Mouse (Mus musculus): ENCODE measurements around the gene Mfap2.

Gene Mfap2

GRCm38 (mm10) chr4:141030541-141031206 lies 20.5 kb downstream of the Mfap2 start:
- no peaks in the 10 kb centered on the region for H3K27me3 ChIP-seq (ENCODE audit: control insufficient read depth, insufficient read depth, low read length, poor library complexity, severe bottlenecking)
- no peak for DNase-seq (ENCODE audit: low read depth, low spot score)

GRCm38 (mm10) chr4:141031733-141032132 lies 21.5 kb downstream of the Mfap2 start:
- H3K36me3 ChIP-seq (ENCODE audit: control insufficient read depth, insufficient read depth, low read length, poor library complexity, severe bottlenecking), result 0 out of 2 replicates have a peak, but pooled peaks cover 1% of the 10 kb centered on the region
- DNase-seq (ENCODE audit: low read depth, low spot score), result peak; percentile 87

More at GRCm38 (mm10) chr4:141030541-141031206, 20.5 kb downstream of the Mfap2 start:
- no peaks in the 10 kb centered on the region for H3K36me3 ChIP-seq (ENCODE audit: control insufficient read depth, insufficient read depth, low read length, poor library complexity, severe bottlenecking)

GRCm38 (mm10) chr4:141033606-141034549 lies 23.7 kb downstream of the Mfap2 start:
- 0 out of 2 replicates have a peak, but pooled peaks cover 1% of the 10 kb centered on the region for H3K36me3 ChIP-seq (ENCODE audit: control insufficient read depth, insufficient read depth, low read length, poor library complexity, severe bottlenecking)
- DNase-seq (ENCODE audit: low read depth, low spot score), result no peak
- no peaks in the 10 kb centered on the region for H3K27me3 ChIP-seq (ENCODE audit: control insufficient read depth, insufficient read depth, low read length, poor library complexity, severe bottlenecking)

More at GRCm38 (mm10) chr4:141031733-141032132, 21.5 kb downstream of the Mfap2 start:
- H3K27me3 ChIP-seq (ENCODE audit: control insufficient read depth, insufficient read depth, low read length, poor library complexity, severe bottlenecking), result no peaks in the 10 kb centered on the region

GRCm38 (mm10) chr4:141041117-141041516 lies 30.9 kb downstream of the Mfap2 start:
- DNase-seq (ENCODE audit: low read depth, low spot score), result no peak
- no peaks in the 10 kb centered on the region for H3K27me3 ChIP-seq (ENCODE audit: control insufficient read depth, insufficient read depth, low read length, poor library complexity, severe bottlenecking)

GRCm38 (mm10) chr4:141044816-141045215 lies 34.6 kb downstream of the Mfap2 start:
- no peaks in the 10 kb centered on the region for H3K27me3 ChIP-seq (ENCODE audit: control insufficient read depth, insufficient read depth, low read length, poor library complexity, severe bottlenecking)
- peak; percentile 74 for DNase-seq (ENCODE audit: low read depth, low spot score)
- no peaks in the 10 kb centered on the region; the same call in 1 of the 2 replicates for H3K36me3 ChIP-seq (ENCODE audit: control insufficient read depth, insufficient read depth, low read length, poor library complexity, severe bottlenecking)

More at GRCm38 (mm10) chr4:141041117-141041516, 30.9 kb downstream of the Mfap2 start:
- H3K36me3 ChIP-seq (ENCODE audit: control insufficient read depth, insufficient read depth, low read length, poor library complexity, severe bottlenecking), result peaks cover 1% of the 10 kb centered on the region; the same call in 1 of the 2 replicates

GRCm38 (mm10) chr4:141048810-141049475 lies 38.7 kb downstream of the Mfap2 start:
- H3K27me3 ChIP-seq (ENCODE audit: control insufficient read depth, insufficient read depth, low read length, poor library complexity, severe bottlenecking), result no peaks in the 10 kb centered on the region
- no peaks in the 10 kb centered on the region; the same call in 1 of the 2 replicates for H3K36me3 ChIP-seq (ENCODE audit: control insufficient read depth, insufficient read depth, low read length, poor library complexity, severe bottlenecking)
- DNase-seq (ENCODE audit: low read depth, low spot score), result no peak

- Histone ChIP-seq H3K27me3 (ENCODE audit: control insufficient read depth, insufficient read depth, low read length, poor library complexity, severe bottlenecking) (no peaks in the 10 kb centered on the region), H3K36me3 (ENCODE audit: control insufficient read depth, insufficient read depth, low read length, poor library complexity, severe bottlenecking) (no peaks in the 10 kb centered on the region; the same call in 1 of the 2 replicates)
- no peak for DNase-seq (ENCODE audit: low read depth, low spot score)
Measured at GRCm38 (mm10) chr4:141049476-141049835, 39.2 kb downstream of the Mfap2 start.

GRCm38 (mm10) chr4:141052442-141052841 lies 42.2 kb downstream of the Mfap2 start:
- Histone ChIP-seq H3K27me3 (ENCODE audit: control insufficient read depth, insufficient read depth, low read length, poor library complexity, severe bottlenecking) (no peaks in the 10 kb centered on the region), H3K36me3 (ENCODE audit: control insufficient read depth, insufficient read depth, low read length, poor library complexity, severe bottlenecking) (0 out of 2 replicates have a peak, but pooled peaks cover 2% of the 10 kb centered on the region)
- DNase-seq (ENCODE audit: low read depth, low spot score), result no peak

GRCm38 (mm10) chr4:141053138-141053537 lies 42.9 kb downstream of the Mfap2 start:
- DNase-seq (ENCODE audit: low read depth, low spot score), result no peak
- 0 out of 2 replicates have a peak, but pooled peaks cover 2% of the 10 kb centered on the region for H3K36me3 ChIP-seq (ENCODE audit: control insufficient read depth, insufficient read depth, low read length, poor library complexity, severe bottlenecking)
- H3K27me3 ChIP-seq (ENCODE audit: control insufficient read depth, insufficient read depth, low read length, poor library complexity, severe bottlenecking), result no peaks in the 10 kb centered on the region

- DNase-seq (ENCODE audit: low read depth, low spot score), result no peak
- Histone ChIP-seq H3K27me3 (ENCODE audit: control insufficient read depth, insufficient read depth, low read length, poor library complexity, severe bottlenecking) (no peaks in the 10 kb centered on the region), H3K36me3 (ENCODE audit: control insufficient read depth, insufficient read depth, low read length, poor library complexity, severe bottlenecking) (0 out of 2 replicates have a peak, but pooled peaks cover 2% of the 10 kb centered on the region)
Measured at GRCm38 (mm10) chr4:141053568-141054161, 43.4 kb downstream of the Mfap2 start.

GRCm38 (mm10) chr4:141056970-141057369 lies 46.8 kb downstream of the Mfap2 start:
- Histone ChIP-seq H3K27me3 (ENCODE audit: control insufficient read depth, insufficient read depth, low read length, poor library complexity, severe bottlenecking) (no peaks in the 10 kb centered on the region), H3K36me3 (ENCODE audit: control insufficient read depth, insufficient read depth, low read length, poor library complexity, severe bottlenecking) (0 out of 2 replicates have a peak, but pooled peaks cover 2% of the 10 kb centered on the region)
- DNase-seq (ENCODE audit: low read depth, low spot score), result no peak

GRCm38 (mm10) chr4:141058835-141059234 lies 48.6 kb downstream of the Mfap2 start:
- H3K36me3 ChIP-seq (ENCODE audit: control insufficient read depth, insufficient read depth, low read length, poor library complexity, severe bottlenecking), result 0 out of 2 replicates have a peak, but pooled peaks cover 2% of the 10 kb centered on the region
- no peak for DNase-seq (ENCODE audit: low read depth, low spot score)
- H3K27me3 ChIP-seq (ENCODE audit: control insufficient read depth, insufficient read depth, low read length, poor library complexity, severe bottlenecking), result no peaks in the 10 kb centered on the region

GRCm38 (mm10) chr4:141059616-141060425 lies 49.6 kb downstream of the Mfap2 start:
- H3K36me3 ChIP-seq (ENCODE audit: control insufficient read depth, insufficient read depth, low read length, poor library complexity, severe bottlenecking), result 0 out of 2 replicates have a peak, but pooled peaks cover 2% of the 10 kb centered on the region
- DNase-seq (ENCODE audit: low read depth, low spot score), result no peak
- H3K27me3 ChIP-seq (ENCODE audit: control insufficient read depth, insufficient read depth, low read length, poor library complexity, severe bottlenecking), result no peaks in the 10 kb centered on the region
